Mouse (Mus musculus) adrenal gland, postnatal 25 days (tissue): ENCODE data around the gene Krtap16-1. TPM values are rescaled to one million over a fixed set of nuclear protein-coding genes. Genes with fewer than 3 reads are reported as not detected.

Experiments
- DNase-seq: peaks from one replicate; pipeline ENCODE4 v3.0.0; 2021; ENCODE audit warnings: mixed read lengths
- long read RNA-seq: library from polyadenylated mRNA; stranded (forward); transcript quantifications from one replicate; pipeline ENCODE4 v2.0.0, GENCODE M21; 2021
- total RNA-seq: library from RNA; stranded (reverse); gene quantifications from 2 replicates; pipeline ENCODE4 v1.2.3, GENCODE M21; 2021

Krtap16-1 gene
- total RNA-seq = not detected in 2 replicates
- long read RNA-seq = 0 reads

DNA sequence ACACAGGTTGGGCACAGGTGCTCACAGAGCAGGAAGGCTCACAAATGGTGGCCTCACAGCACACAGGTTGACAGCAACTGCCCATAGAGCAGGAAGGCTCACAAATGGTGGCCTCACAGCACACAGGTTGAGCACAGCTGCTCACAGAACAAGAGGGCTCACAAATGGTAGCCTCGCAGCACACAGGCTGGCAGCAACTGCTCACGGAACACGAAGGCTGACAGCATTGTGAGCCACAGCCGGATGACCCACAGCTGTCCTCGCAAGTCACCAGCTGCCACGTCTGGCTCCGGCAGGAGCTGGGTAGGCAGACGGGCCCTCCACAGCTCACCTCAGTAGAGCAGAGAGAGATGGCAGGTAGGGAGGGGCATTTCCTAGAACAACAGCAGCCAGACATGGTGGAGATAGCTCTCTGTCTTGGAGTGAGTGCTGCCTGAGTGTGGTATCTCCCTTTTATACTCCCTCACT, at the start of gene Krtap16-1:
Krtap16-1 (minus strand) TSS at position 418 of the 468 bp plus-strand sequence.
- DNase-seq = no peak

DNA sequence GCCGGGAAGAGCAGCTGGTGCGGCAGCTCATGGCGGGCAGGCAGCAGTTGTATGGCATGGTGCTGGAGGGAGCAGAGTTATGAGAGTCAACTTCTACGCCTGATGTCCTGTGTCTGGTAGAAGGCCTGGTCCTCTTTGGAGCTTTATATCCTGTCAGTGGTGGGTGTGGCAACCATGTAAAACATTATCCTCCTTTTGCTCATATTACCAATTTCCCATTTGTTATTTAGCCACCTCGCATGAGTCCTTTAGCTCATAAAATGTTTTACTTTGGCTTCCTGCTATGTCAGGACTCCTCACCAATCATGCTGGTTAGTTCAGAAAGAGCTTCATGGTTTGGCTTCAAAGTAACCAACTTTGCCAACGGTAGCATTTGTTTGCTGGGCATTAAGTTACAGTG, 43.4 kb upstream of the Krtap16-1 start, which contains the start of gene Krt33b:
Krt33b (minus strand) TSS at position 101 of the 400 bp plus-strand sequence.
- no peak for DNase-seq

DNA sequence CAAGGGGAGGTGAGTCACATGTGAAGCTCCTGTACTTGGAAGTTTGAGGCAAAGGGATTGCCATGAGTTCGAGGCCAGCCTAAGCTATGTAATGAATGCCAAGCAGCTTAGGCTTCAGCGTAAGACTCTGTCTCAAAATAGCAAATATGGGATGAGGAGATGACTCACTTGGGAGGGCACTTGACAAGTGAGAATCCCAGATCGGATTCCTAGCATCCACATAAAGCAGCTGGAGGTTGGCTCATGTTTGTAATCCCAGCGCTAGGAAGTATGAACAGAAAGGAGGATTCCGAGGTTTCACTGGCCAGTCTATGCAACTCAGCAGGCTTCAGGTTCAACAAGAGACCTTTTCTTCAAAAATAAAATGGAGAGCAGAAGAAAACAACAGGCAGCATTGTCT, 35.0 kb upstream of the Krtap16-1 start:
- no peak for DNase-seq

DNA sequence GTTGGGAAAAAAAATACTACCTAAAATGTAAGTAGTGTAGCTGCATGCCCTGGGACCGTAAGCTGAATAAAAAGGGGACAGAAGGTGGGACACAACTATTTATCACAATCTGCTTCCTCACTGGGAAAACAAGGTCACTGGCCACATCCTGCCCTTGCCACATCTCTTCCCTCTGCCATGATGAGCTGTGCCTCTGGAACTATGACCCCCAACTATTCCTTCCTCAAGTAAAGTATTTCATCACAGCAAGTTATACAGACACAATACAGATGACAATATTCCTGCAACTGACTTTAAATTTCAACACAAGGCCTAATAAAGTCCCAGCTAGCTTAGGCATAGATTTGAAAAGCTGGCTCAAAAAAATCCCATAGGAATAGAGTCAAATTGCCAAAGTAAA, 33.1 kb upstream of the Krtap16-1 start:
- DNase-seq = no peak

DNA sequence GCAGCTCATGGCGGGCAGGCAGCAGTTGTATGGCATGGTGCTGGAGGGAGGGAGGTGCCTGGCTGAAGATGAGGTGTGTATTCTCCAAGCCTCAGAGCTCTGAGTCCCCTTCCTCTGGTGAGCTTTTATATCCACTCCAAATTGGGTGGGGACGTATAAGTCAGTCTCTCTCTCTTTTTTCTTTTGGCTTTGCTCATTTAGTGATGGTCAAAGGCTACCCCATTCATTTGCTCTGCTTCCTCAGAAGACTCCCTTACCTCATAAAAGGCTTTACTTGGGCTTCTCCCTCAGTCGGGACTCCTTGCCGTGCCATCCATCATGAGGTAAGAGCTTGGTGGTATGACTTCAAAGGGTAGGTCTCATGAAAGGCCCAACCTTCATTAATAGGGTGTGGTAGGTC, 29.7 kb upstream of the Krtap16-1 start, which contains the start of gene Krt33a:
Krt33a (minus strand) TSS at position 101 of the 400 bp plus-strand sequence.
- no peak for DNase-seq

DNA sequence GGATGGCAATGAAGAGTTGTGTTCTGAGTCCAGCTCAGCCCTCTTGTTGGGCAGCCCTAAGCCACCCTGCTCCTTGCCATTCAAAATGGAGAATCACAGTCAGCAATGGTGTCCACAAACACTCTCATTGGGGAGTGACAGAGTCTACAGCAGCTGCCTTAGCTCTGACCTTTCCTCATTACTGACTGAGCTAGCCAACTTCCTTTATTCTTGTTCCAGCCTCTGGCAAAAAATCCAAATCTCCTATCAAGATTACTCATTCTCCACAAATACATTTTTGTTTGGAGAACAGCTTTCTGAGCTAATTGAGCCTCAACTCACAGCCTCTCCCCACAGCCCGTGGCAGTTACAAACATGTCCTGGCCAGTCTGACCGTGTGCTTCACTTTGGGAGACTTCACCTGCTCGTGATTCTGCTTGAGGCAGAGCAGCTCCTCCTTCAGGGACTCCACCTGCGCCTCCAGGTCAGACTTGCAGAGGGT, 27.3 kb upstream of the Krtap16-1 start:
- DNase-seq = no peak

DNA sequence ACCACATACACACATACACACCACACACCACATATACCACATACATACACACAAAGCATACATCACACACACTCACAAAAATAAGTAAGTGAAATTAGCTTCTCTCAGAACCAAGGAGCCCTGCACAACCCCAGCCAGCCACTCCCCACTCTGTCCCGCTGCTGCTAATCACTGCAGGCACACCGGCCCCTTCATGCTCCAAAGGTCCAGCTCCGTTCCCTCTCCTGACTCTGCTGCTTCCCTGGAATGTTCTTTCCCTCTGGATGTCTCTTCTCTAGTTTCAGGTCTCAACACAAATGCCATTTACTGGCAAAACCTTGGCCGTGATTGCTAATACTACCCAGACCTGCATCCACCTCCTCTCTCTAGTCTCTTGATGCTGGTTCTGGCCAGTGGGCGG, 24.3 kb upstream of the Krtap16-1 start:
- no peak for DNase-seq

DNA sequence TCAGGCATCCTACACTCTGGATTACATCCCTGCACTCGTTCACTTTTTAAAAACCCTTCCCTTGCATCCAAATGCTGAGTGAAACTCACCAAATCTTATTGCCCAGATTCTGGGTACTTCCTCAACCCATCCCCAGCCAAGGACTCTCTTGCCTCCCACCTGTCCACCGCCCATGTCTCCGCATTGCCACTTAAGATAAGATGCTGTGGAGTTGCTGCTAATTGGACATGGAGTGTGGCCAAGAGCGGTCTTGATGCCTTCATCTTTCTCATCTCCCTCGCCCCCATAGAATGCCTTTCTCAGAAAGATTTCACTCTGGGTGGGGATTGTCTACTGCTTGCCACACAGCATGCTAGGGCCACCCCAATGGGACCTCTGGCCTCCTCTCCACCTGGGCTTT, 21.9 kb upstream of the Krtap16-1 start:
- no peak for DNase-seq

DNA sequence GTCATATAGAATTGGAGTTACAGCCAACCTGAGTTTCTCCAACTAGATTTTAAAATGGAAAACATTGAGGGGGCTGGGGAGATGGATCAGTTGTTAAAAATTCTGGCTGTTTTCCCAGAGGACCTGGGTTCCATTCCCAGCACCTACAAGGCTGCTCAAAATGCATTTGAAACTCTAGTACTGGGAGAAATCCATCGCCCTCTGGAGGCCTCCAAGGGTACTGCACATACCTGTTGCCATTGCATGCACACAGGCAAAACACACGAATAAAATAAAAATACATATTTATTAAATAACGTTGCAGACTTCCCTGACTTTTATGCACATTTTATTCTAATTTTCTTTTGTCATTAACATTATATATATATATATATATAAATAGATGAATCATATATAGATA, 20.2 kb upstream of the Krtap16-1 start:
- no peak for DNase-seq

DNA sequence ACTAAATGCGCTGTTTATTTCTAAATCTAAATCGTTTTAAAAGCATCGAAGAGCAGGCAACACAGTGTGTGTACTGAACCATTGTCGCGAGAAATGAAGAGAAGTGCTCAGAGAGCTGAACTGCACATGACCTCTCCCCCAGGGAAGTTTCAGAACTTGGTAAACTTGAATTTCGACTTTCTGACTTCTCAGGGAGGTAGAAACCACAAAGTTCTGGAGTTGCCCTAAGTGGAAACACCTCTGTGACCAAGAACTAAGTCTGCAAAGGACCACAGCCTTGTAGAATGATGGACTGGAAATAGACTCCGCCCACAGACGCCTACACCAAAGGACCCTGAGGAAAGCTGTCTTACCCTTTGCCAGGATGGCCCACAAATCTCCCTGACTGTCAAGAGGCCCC, 19.5 kb upstream of the Krtap16-1 start:
- DNase-seq = no peak

DNA sequence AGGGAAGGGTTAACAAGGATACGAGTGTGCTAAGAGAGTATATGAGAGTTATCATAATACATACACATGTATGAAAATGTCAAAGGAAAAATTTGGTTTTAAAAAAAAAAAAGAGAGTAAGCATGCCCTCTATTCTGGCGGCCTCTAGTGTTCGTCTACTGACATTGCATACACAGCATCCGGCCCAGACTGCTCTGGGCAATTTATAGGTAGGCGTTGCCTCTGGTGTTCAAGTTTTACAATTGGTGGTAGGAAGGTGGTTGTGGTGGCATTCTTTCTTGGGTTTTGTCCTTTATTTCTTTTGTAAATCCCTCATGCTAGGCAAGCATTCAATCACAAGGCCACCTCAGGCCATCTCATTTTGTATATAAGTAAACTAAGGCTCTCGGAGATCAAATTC, 18.4 kb upstream of the Krtap16-1 start:
- DNase-seq = peak; percentile 29

DNA sequence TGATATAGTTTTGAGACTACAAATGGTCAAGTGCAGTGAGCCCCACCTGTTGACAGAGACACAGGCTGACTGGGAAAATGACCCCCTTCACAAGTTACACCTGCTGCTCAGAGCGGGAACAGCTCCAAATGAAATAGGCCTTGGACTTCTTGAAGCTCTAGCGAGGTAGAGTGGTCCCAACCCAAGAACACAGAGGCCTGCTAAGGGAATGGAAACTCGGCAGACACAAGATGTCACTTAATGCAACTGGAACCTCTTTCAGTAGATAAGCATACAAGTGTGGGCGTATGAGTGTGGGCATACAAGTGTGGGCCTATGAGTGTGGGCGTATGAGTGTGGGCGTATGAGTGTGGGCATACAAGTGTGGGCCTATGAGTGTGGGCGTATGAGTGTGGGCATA, 12.7 kb upstream of the Krtap16-1 start:
- DNase-seq = no peak

DNA sequence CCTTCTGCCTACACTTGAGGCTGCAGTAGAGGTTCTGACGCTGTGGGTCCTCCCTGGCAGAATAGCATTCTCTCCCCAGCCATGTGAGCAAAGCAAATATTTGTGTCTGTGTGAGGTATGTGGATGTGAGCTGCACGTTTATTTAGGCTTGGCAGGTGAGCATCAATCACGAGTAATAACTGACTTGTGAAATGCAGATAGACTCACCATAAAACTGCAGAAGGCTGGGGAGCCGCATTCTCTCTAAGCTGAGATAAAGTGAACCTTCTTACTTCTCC, 7.9 kb upstream of the Krtap16-1 start:
- no peak for DNase-seq

DNA sequence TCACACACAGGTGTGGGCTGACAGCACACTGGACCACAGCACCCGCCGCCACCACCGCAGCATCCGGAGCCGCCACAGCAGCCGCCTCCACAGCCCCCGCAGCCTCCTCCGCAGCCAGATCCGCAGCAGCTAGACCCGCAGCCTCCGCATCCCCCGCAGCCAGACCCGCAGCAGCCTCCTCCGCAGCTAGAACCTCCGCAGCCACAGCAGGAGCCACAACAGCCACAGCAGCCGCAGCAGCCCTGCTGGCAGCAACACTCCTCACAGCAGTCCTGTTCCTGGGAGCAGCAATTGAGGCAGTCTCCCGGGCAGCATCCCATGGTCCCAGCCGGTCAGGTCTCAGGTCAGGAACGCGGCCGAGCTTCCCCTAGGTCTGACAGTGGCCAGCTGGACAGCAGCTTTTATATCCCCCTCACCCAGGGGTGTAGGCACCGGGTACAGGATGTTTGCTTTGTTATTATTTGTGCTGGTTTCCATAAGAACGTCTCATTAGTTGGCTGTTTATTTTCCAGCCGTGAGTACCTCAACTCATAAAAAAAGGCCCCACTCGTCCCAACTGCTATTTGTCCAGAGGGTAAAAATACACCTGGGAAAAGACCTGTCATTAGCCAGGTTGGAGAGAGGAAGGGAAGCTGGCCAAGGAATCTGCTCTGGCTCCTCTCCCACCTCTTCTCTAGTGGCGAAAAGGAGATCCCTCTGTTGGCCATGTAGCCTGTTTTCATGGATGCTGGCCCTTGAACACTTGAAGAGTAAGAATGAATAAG, 7.4 kb upstream of the Krtap16-1 start, which contains the start of gene Krtap17-1:
Krtap17-1 (minus strand) TSS at position 375 of the 764 bp plus-strand sequence.
- no peak for DNase-seq

DNA sequence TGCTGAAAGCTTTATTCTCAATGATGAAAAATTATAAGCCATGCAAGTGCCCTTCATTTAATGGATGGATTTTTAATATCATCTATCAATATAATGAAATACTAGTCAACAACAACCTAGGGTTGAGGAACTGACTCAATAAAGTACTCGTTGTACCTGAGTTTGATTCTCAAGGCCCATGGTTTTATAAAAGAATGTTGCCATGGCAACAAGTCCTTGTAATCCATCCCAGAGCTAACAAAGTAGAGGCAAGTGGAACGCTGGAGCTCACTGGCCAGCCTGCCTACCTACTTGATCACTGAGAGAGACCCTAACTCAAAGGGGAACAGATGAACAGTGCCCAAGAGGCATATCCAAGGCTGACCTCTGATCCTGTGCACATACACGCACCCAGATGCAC, 4.2 kb upstream of the Krtap16-1 start:
- no peak for DNase-seq

DNA sequence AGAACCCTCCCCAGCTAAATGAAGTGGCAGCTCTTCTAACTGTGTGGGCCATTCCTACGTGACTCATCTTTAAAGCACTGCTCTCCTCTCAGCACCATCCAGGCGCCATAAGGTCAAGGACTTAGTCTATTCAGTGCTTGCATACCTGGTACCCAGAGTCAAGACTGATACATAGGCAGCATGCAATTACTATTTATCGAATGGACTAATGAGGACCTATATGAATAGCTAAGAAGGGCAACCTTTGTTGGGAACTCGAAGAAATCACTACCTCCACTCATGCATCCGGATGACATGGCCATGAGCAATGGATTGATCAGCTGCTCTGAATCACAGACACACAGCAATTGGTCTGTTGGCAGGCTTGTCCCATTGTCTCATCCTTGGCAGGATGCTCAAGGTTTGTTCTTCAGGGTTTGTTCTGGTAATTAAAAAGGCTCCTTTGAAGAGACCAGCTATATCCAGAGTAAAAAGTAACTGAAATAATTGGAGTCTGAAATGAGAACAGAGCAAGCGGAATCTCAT, 3.5 kb upstream of the Krtap16-1 start:
- peak; percentile 15 for DNase-seq

DNA sequence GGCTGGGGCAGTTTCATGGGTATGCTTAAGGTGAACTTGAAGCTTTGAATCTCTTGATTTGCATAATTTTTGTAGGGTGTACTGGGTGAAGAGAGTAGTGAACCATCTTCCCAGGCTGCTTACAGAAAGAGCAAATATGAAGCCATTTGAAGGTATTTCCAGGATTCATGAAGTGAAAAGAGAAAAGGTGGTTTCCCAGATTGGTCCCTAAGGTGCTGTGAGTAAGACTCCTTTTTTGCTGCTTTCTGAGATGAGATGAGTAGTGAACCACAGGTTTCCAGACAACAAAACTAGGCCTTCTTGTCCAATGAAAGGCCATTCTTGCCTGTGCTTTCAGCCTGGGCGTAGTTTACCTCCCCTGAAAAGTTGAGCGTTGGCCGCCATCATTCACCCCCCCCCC, 2.1 kb upstream of the Krtap16-1 start:
- no peak for DNase-seq

DNA sequence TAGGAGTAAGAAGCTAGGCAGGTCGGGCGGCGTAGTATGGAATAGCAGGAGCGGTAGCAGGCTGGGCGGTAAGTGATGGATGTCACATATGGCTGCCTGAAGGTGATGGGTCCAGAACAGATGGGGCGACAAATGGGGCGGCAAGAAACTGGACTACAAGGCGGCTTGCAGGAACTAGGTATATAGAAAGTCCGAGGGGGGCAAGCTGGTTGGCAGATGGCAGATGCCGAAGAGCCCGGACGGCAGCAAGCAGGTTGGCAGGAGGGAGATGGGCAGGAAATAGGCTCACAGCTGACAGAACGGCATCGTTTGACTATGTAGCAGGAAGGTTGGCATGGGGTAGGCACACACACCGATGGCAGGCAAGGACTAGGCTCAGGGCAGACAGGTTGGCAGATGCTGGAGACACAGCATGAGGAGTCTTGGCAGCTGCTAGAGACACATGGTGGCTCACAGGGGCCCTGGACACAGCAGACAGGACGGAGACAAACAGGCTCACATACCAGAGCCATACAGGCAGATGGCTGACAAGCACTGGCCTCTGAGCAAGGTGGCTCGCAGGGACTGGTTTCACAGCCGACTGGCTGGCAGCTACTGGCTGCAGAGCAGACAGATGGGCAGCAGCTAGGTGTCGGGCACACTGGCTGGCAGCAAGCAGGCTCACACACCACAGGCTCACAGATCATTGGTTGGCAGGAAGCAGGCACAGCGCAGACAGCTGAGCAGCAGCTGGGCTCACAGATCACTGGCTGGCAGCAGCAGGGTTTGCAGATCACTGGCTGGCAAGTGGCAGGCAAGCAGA, 905 bp downstream of the Krtap16-1 start:
- peak; percentile 3 for DNase-seq

DNA sequence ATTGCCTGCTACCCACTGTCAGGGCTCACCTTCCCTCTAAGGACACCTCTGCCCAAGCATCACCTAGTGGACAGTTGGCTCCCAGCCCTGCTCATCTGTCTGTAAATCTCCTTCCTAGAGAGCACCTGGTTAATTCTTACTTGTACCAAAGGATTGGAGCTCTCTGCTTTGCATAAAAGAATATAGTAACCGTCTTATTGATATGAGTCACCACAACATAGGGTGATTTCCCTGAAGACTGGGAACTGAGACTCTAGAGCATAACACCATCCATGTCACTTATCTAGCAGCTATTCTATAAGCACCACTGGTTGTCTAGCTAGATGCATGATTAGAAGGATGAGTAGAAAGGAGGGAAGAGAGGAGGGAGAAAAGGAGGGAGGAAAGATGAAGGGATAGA, 3.0 kb downstream of the Krtap16-1 start:
- DNase-seq = no peak

DNA sequence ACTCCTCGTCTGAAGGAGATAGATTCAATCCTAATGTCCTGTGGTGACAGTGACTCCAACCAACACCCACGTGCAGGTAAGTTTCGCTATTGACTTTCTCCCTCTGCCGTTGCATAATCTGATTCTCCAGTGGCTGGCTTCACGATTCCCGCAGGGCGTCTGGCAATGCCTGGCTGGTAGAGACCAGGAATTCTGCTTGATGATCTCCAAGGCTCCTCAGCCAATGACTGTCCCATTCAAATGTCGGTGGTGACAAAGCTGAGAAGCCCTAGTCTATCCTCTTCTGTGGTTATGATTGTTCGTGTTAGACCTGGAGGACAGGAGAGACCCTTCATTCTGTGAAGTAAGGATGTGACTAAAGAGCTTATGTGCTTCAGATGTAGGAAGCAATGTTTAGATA, 3.7 kb downstream of the Krtap16-1 start:
- no peak for DNase-seq

DNA sequence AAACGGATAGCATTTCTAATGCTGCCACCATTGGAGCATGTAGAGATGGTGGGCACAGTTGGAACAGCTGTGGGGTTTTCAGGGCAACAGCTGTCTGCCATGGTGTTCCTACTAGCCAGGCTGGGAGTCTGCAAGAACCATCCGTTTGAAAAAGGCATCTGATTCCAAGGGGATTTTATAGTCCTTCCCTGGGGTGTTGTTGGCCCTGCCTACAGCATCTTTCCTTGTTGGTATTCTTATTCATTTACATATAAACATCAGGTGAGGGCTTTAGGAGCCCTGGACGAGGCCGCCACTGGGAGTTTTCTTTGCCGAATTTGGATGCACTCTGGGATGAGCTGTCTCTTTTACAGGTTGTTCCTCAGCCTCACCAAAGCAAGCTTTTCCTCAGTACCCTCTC, 7.4 kb downstream of the Krtap16-1 start, which contains the start of gene Krtap29-1:
Krtap29-1 (minus strand) TSS at position 101 of the 400 bp plus-strand sequence.
- DNase-seq = no peak

DNA sequence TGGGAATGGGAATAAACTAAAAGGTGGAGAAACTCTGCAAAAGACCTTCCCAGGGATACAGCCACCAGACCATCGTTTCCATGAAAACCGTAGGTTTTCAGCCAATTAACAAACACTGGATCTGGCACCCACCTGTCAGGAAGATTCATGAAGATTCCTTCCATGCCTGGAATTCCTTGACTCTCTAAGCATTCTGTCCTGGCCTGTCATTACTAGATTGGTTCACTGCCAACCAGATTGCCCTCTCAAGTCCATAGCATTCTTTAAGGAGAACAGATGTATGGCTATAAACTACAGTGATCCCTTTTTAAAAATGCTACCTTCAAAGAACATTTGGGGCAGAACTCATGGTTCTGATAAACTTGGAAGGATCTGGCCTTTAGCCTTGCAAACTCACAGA, 20.4 kb downstream of the Krtap16-1 start:
- DNase-seq = no peak

DNA sequence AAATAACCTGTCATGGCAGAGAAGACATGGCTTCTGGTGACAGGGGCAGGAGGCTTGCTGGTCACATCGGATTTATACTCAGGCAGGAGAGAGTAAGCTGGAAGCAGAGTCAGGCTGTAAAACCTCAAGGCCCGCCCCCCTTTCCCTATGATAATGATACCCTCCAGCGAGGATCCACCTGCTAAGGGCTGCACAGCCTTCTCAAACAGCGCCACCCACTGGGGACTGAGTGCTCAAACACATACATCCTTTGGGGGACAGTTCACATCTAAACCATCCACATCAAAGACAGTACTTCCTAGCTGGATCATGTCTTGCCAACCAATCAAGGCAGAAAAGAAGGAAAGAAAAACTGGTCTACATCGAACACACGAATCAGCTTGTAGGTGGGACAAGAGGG, 22.2 kb downstream of the Krtap16-1 start:
- DNase-seq = no peak
